Mouse (Mus musculus): ENCODE results near the gene Tnp1.

The Tnp1 gene

DNA sequence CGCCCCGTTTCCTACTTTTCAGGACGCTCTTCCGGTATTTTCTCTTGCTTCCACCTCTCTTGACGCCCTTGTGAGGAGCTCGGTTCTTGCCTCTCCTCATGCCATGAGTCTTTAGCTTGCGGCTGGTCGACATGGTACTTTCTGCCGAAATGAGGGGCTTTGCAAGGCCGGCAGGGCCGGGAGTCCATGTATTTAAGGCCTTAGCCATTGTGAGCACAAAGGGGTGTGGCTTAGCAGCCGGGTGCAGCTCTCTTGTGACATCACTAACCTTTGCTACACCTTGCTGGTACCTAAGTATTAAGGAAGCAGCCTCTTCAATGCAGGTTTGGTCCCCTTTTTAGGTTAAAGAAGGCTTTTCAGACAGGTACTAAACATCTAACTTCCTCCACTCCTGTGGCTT lies at the start of gene Tnp1:
Gene Tnp1 (minus strand): TSS at position 179 of the 400 bp plus-strand sequence.
- no peak for DNase-seq

DNA sequence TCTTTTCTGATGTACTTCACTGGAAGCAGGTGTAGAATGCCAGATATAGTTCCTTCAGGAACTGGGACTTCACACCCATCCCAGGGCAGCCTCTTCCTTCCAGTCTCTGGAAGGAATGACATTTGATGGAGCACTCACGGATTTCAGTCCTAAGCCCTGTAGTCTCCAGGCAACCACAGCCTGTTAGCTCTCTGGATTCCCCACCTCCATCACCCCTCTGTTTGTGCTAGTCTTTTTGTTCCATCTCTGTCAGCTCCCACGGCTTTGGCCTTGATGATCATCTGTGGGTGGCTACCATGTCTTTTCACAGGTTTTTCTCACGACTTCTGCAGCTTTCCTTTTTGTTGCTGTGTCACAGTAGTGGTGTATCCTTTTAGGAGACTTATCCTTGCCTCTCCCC lies 48.6 kb upstream of the Tnp1 start:
- no peak for DNase-seq

DNA sequence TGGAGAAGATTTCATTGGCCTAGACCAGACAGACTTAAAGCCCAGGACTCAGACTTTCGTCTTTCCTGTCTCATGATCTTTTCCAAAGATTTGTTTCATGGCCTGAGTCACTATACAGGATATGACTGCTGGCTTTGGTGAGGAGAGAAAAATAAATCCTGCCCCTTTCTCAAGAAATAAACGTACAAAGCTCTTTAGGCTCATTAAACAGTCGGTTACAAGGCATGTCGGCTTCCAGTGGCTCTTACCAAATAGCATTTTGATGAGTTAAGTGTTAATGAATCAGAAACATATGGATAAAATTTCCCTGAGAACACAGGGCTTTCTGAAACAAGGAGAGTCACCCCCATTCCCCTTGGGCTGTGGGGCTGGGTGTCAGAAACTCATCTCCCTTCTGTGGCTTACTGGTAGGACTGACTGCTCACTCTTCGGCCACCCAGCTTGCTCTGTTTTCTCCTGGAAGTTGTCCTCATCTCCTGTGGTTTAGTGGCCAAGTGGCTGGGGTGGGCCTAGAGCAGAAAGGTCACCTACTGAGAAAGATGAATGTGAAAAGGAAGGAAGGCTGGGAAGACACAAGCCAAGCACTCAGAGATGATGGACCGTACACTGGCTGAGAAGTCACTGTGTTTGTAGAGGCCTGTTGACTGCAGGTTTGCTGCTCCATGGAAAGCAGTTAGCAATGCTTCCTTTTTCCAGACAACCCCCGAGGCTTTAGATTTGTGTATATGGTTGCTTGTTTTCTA lies 46.0 kb upstream of the Tnp1 start:
- no peak for DNase-seq

DNA sequence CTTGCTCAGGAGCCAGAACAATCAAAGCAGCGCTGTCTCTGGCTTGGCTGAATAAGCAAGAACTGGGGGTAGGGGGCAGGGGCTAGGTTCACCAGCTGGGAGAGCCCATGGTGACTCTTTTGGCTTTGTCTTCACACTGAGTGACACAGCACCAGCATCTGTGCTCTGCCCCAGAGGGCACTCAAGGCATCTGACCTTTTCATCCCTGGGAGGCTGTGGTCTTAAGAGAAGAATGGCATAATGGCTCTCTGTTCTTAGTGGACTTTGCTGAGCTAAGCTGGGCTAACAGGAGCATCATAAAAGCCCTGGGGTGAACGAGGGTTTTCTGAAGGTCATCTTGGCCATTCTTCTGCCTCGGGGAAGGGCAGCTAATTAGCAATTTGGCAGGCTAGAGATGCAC lies 44.6 kb upstream of the Tnp1 start:
- DNase-seq = no peak

DNA sequence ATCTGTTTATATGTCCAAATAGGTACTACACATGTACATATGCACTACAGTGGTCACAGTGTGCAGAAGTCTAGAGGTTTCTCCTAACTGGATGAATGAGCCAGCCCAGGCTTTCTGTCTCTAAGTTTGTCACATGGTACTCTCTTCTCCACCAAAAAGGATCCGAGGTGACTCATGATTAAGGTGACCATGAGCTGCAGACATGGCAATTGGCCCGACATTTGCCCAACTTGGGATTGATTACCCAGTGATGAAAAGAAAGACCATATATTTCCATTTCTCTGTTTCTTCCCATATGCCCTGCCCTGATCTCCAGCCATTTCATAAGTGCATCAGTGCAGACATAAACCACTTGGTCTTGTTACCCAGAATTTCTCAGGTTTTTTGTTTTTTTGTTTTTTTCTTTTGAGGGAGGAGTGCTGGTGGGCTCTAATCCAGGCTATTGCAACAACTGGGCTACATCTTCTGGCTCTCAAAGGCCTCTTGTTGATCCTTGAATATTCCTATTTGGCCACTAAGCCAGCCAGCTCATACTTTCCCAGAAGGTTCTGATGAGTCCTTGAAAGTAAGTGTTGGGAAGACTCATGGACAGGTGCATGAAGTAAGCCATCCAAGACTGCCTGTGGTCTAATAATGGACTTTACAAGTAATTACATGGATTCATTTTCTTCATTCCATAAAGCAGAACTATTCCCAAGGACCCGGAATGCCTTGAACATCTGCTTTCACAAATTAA lies 40.7 kb upstream of the Tnp1 start:
- no peak for DNase-seq

DNA sequence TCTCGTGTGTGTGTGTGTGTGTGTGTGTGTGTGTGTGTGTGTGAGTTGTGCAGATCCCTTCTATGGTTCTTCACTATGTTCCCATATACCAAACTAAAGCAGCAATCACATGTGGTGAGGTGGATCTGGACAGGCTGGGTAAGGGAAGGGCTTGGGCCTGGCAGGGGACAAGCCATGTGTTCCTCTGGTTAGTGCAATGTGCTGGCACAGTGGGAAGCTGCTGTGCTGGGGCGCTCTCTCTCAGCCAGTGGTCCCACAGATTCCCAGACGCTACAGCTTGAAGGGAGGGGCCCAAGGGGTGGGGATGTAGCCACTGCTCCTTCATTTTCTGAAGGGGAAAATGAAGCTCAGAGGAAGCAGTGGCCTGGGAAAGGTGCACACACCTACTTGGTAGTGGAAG lies 40.1 kb upstream of the Tnp1 start:
- DNase-seq = no peak

DNA sequence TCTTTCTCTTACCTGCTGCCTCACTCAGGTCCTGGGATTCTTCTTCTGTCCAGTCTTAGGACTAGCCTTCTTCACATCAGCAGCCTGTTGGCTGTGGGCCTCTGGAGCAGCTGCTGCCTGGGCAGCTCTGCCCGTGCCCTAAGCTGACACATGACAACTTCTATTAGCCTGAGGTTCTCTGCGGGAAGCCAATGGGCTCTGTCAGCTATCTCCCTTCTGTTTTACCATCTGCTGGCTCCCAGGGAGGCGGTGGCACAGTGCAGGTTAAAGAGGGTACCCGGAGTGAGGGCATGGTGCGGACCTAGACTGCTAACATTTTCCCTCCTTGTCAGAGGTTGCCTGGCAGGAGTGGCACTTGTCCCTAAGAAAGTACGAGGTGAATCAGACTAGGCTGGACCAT lies 39.5 kb upstream of the Tnp1 start:
- DNase-seq = no peak

DNA sequence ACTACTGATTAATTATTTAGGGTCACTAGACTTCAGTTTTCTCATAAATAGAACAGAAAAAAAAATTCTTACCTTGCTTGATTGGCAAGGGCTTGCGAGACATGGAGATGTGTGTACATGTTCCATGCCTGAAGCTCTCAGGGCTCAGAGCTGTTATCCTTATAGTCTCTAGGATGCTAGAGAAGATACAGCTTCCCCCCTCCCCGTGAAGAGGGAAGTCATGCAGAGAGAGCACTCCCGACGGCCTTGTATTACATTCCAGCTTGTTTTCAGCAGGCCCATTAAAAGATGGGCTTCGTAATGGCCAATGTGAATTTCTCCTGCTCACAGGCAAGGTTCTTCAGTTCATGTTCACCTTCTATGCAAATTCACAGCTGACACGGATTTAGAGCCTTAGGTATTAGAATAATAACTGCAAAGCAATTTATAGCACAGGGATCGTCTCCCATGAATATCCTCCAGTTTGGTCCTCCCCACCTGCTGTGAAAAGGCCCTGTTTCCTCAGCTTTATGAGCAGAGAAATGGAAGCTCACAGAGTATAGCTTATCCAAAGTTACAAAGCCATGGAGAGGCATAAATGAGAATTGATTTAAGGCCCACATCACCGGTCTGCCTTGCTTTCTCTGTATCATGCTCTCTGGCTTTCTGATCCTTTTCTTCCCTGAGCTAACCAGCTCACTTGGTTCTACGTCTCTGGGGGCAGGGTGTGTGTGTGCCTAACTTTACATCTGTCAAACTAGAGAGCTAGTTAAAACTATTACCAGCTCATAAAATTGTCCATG lies 38.0 kb upstream of the Tnp1 start:
- DNase-seq = no peak

DNA sequence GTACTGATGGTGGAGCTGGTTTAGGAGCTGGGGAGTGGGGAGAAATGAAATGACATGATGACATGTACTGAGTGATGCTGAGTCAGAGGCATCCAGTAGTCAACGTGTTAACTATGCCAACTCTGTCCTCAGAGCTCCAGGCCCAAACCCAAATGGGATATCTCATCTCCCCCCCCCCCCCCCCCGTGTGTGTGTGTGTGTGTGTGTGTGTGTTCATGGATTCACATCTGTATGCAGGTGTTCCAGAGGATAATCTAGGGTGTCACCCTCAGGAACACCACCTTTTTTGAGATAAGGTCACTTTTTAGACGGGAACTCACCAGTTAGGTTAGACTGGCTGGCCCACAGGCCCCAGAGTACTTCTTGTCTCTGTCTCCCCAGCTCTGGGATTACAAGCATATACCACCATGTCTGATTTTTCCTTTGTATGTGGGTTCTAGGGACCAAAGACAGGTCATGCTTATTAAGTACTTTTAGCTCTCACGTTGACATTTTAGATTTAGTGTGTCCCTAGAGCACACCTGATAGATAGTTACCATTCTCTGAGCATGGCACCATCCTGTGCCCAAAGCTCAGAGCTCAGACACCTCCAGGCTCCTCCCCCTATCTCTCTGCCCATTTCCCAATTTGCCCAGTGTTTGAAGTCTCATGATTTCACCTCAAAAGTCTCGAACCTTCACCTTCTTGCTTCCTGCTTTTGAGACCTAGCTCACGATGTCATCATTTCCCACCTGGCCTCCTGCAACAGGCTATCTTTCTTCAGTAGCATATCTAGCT lies 31.4 kb upstream of the Tnp1 start:
- DNase-seq = peak; percentile 55

DNA sequence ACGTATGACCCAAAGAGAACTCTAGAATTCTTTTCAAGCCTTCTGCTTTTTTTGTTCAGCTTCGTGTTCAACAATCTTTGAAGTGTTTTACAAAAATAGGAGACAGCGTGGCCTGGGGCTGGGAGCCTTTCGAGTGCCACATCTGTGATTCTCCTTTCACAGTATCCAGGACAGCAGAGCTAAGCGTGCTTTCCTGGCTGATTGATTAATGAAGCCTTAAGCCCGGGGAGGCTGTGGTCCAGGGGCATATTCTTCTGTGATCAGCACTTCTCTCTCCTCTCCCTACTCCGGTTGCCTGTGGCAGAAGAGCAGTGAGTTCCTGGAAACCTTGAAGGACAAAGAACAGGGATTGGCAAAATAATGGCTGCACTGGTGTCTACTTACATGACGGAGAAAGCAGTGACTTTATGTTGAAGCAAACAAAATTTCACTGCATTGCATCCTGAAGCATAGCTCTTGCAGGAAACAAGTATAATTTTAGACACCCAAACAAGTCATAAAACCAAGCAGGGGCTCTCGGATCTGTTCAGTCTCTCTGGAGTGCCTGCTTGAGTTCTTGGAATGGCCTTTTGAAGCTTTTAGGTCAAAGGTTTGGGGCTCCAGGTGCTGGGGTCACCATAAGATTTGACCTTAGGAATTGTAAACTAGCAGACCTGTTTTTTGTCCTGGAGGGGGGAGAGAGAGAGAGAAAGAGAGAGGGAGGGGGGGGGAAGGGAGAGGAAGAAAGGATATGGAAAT lies 30.4 kb upstream of the Tnp1 start:
- no peak for DNase-seq

DNA sequence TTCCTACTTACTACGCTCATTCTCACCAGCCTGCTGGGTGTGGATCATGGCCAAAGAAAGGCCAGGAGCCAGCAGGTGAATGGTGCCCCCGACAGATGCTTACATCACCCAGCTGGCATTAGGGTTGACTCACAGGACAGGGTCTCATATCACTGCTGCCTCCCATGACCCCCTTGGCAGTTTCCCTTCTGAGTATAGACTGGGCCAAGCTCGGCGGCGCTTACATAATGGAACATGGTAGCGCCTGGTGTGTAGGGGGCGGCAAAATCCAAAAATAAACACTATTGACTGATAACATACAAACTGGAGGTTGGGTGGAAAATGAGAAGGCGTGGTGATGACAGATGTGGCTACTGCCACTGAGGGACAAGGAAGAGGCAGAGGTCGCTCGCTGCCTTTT lies 28.0 kb upstream of the Tnp1 start:
- no peak for DNase-seq

DNA sequence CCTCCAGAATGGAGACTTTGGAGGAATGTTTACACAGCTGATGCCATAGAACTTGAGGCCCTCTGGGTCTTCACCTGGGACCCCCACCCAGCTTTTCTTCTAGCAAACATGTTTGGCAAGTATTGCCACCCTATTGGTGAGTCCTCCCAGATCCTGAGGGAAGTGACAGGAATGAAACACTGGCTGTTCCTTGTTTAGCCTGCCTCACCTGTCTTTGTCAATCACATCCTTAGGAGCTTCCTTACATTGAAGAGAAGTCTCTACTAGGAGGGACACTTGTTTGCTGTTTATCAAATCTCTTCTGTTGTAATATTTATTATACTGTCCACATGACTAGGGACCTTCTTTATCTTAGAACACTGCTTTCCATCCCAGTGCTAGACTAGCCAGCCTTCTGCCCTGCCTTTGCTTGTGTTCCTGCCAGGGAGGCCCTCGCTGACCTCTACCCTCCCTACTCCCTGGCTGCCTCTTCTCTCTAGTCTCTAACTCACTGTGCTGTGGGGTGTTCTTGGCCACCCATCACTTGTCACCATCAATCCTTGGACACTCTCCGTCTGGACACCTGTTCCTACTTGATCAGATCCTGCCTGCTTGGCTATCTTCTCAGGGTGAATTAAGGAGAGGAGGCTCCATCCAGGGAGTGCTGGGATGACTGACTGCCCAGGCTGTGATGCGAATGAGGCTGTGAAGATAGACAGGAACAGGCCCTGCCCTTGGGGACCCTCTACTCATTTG lies 25.1 kb upstream of the Tnp1 start:
- DNase-seq = no peak

DNA sequence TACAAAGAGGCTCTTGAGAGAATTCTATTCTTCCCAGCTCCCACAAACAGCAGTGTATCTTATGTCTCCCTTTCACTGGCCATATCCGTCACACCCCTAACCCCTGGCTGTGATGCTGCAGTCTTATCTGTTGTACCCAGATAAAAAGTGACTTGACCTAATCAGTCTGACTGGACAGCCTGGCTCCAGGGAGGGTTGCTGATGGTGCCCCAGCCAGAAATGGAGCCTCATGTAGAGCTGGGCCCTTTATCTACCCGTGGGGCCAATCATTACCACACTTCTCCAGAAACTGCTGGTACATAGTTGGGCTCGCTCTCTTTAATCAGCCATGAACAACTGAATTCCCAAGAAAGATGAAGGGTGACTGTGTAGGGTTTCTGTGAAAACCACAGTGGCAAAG lies 22.8 kb upstream of the Tnp1 start:
- peak; percentile 90 for DNase-seq

DNA sequence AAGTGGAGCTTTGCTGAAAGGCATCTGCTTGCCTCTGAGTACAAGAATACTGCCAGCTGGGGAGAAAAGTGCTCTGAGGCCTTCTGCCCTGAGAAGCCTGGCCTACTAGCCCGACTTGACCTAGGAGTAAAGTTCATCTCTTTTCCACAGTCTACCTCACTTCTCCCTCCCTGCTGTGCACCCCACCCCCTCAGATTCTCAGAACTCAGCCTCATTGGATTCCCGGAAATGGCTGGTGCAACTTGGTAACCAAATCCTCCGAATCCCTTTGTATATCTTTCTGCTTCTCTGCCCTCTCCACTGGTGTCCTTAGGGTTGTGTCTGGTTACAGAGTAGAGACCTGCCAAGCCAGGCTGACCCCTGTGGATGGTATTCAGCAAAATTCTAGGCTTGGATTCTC lies 20.8 kb upstream of the Tnp1 start:
- DNase-seq = peak; percentile 91

DNA sequence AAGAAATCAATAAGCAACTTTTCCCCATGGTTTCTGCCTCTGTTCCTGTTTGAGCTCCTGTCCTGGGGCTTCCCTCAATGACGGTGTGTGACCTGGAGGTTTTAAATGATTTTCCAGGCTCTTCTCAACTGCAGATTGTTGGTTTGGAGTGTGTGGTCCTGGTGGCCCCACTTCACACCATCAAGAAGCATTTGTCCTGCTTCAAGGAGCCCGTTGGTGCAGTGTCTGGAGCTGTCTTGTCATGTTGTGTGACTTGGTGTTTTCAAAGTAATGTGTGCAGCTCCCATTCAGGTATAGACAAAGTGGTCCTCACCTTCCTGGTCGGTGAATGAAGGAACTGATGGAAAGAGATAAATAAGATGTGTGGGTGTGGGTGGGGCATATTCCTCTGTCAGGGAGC lies 20.0 kb upstream of the Tnp1 start:
- peak; percentile 21 for DNase-seq

DNA sequence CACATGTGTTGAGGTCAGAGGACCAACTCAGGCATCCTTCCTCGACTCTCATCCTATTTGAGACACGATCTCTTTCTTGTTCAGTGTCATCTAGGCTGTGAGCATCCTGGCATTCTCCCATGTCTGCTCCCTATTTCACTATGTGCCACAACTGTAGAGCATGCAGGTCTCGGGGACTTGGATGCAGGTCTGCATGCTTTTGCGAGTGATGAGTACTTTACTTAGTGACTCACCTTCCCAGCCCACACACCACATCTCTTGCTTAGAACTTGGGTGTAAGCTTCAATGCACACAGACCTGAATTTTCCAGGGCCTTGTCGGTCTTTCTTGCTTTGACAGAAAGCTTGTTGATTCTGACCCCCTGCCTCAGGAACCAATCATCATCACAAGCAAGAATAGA lies 16.8 kb upstream of the Tnp1 start:
- DNase-seq = no peak

DNA sequence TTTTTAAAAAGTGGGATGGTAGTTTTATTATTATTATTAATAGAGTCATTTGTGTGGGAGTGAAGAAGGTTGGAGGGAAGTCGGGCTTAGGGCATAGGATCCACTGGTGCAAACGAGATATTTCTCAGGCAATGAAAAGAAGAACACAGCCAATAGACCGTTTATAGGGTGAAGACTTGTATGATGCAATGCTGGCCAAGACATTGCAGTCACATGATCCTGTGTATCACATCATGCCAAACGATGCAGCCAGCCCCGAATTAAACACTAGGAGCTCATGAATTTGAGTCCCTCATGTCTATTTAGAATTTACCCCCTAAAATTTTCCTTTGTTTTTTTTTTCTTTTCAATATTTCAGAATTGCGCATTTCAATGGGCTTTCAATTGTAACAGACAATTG lies 13.0 kb upstream of the Tnp1 start:
- DNase-seq = no peak

DNA sequence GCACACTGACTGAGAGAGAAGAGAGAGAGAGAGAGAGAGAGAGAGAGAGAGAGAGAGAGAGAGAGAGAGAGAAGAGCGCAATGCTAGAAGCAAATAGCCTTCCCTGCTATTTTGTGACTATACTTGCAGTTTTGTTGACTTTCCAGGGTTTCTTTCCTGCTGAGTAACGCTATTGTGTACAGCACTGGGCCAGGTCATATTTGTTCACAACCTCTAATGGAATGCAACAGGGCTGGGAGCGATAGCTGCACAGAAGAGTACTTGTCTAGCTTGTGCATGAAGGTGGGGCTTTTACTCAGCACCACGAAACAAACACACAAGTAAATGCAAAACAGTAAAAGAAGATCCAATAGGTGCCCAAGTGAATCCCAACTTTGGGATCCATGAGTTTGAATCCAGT lies 11.7 kb upstream of the Tnp1 start:
- no peak for DNase-seq

DNA sequence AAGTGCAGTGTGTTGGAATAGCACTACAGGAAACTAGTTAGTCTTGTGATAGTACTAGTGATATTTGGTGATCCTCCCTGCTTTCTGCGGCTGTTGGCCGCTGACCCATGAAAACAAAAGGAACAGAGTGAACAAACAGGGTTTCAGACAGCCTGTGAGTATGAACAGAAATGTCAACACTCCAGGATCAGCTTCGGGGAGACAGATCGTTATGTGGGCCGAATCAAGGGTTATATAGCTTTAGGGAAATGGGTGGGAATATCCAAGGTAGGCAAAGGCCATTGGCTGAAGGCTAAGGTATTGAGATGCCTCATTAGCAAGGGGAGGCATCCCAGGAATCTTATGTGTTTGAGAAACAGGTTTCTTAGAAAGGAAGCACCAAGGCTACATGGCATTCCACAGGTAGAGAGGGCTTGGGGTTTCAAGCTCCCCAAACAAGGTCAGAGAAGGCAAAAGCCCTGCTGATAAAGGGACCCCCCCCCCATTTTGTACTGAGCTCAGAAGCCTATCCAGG lies 11.1 kb upstream of the Tnp1 start:
- DNase-seq = no peak

DNA sequence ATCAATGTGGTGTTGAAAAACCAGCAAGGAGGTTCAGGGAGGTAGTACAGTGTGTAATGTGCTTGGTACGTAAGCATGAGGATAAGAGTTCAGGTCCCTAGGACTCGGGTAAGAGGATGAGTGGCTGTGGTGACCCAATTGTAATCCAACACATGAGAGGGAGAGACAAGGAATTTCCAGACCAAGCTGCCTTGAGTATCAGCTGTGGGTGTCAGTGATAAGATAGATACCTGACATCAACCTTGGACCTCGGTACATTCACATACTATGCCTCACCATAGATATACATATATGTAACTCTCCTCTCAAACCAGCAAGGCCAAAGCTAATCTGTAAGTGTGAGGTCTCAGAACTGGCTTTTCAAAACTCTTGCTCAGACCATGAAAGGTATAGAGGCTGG lies 10.4 kb upstream of the Tnp1 start:
- DNase-seq = no peak

DNA sequence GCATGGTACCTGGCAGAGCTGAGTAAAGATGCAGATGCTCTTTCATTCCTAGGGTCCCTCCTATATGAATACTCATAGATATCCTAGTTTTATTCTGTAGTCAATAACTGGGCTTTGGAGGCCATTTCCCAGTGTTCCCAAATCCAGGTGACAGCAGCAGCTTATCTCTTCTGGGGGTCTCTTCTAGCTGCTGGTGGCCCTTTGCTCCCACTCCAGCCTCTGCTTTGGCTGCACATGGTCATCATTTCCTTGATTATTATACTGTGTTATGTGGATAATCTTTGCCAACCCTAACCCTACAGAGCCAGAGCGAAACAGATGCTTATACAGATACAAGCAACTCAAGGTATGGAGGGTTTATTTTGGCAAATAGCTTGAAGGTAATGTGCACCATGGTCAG lies 8.9 kb downstream of the Tnp1 start:
- no peak for DNase-seq
